Mouse (Mus musculus) ES-E14 (cell line): Measurements from ENCODE around the gene Gm10053. TPM values are rescaled to one million over a fixed set of nuclear protein-coding genes. Genes with fewer than 3 reads are reported as not detected.
"Not testable (repeated sequence)": the region's sequence is repeated elsewhere in the genome, so short reads cannot be mapped to it uniquely, and the experiment has no call there.

Experiments used
- DNase-seq: peaks from one replicate; pipeline ENCODE4 v3.0.0-alpha.2; 2013; ENCODE audit warnings: low read depth, low spot score
- H3K27ac ChIP-seq: 2 replicates; pipeline ENCODE4 v1.5.1; 2012; ENCODE audit warnings: low read depth, mild to moderate bottlenecking, low read length, moderate library complexity, mixed read lengths; ENCODE audit not compliant: poor library complexity, insufficient read depth, severe bottlenecking
- H3K36me3 ChIP-seq: 2 replicates; pipeline ENCODE4 v1.6.1; 2012; ENCODE audit warnings: mild to moderate bottlenecking, low read length, moderate library complexity, mixed read lengths; ENCODE audit not compliant: control insufficient read depth, poor library complexity, insufficient read depth, severe bottlenecking
- H3K4me1 ChIP-seq, 2 experiments: fragments of 150-350 bp in 1 of 2; sonication (generic) in 1 of 2; 2 replicates each; pipeline ENCODE4 v1.6.1; 2012; ENCODE audit warnings: low read length in 2 of 2, mild to moderate bottlenecking in 1 of 2, mixed read lengths in 1 of 2; ENCODE audit not compliant: control insufficient read depth in 2 of 2, insufficient read depth in 2 of 2, poor library complexity in 1 of 2
- H3K4me3 ChIP-seq, 2 experiments: fragments of 150-350 bp in 1 of 2; sonication (generic) in 1 of 2; 2 replicates each; pipeline ENCODE4 v1.5.1; 2012; ENCODE audit warnings: low read length in 2 of 2, low read depth in 1 of 2, mild to moderate bottlenecking in 1 of 2, mixed read lengths in 1 of 2; ENCODE audit not compliant: insufficient read depth in 1 of 2, poor library complexity in 1 of 2, severe bottlenecking in 1 of 2
- H3K9ac ChIP-seq: 2 replicates; pipeline ENCODE4 v1.6.1; 2012; ENCODE audit warnings: low read depth, mild to moderate bottlenecking, low read length, mixed read lengths; ENCODE audit not compliant: poor library complexity, insufficient read depth, severe bottlenecking
- H3K9me3 ChIP-seq: fragments of 150-350 bp; sonication (generic); 2 replicates; pipeline ENCODE4 v1.6.1; 2012; ENCODE audit warnings: low read depth, mild to moderate bottlenecking, low read length; ENCODE audit not compliant: control insufficient read depth, insufficient read depth
- CHD2 ChIP-seq: IDR thresholded peaks from 2 replicates; pipeline ENCODE4 v1.6.1; 2014; ENCODE audit warnings: mild to moderate bottlenecking, low read depth, low read length, inconsistent platforms
- HCFC1 ChIP-seq: IDR thresholded peaks from 2 replicates; pipeline ENCODE4 v1.6.1; 2012; ENCODE audit warnings: low read length, inconsistent platforms, borderline replicate concordance; ENCODE audit not compliant: insufficient read depth
- MAFK ChIP-seq: IDR thresholded peaks from 2 replicates; pipeline ENCODE4 v1.6.1; 2014; ENCODE audit warnings: mild to moderate bottlenecking, low read depth, low read length, inconsistent platforms; ENCODE audit not compliant: insufficient read depth
- ZC3H11A ChIP-seq: IDR thresholded peaks from 2 replicates; pipeline ENCODE4 v1.6.1; 2012; ENCODE audit warnings: low read depth, mild to moderate bottlenecking, inconsistent platforms, low read length, borderline replicate concordance
- ZNF384 ChIP-seq: IDR thresholded peaks from 2 replicates; pipeline ENCODE4 v1.6.1; 2012; ENCODE audit warnings: low read depth, low read length, inconsistent platforms
- in situ Hi-C, 2 experiments: fragments of 600-800 bp; cut with MboI; formaldehyde crosslinking; loops; one replicate each; pipeline ENCODE4 v1.15.1; 2025; ENCODE audit warnings: low sequenced_read_pairs in 2 of 2, inconsistent platforms in 1 of 2; ENCODE audit not compliant: unreplicated experiment in 2 of 2
- total RNA-seq: library from RNA; depleted of rRNA; stranded (reverse); fragments of 300-350 nt; gene quantifications from 2 replicates; pipeline ENCODE4 v1.2.3, GENCODE M21; 2012; rRNA removed

Gene Gm10053
- total RNA-seq, result 88.4 and 144 TPM in 2 replicates

- not testable (repeated sequence) for DNase-seq, H3K4me3 ChIP-seq, H3K4me1 ChIP-seq, H3K9me3 ChIP-seq, H3K9ac ChIP-seq, H3K36me3 ChIP-seq, H3K27ac ChIP-seq
- in situ Hi-C loops, result loop anchor here in 1 of 2 experiments (10.0 kb wide), 2 partner anchors 170 to 250 kb away; no protein-coding TSS in a partner anchor
Measured at GRCm38 (mm10) chr19:24875129-24875870, at the start of gene Gm10053. Gm10053 (plus strand) TSS chr19:24875686.

- Histone ChIP-seq H3K9me3 (no peaks in the 10 kb centered on the region), H3K4me1 (no peaks in the 10 kb centered on the region), H3K9ac (no peak overlapping the region), H3K4me3 (no peak overlapping the region), H3K27ac (no peak overlapping the region), H3K36me3 (no peaks in the 10 kb centered on the region)
- in situ Hi-C loops, result no loop called here
- DNase-seq, result no peak
- TF ChIP-seq MAFK (no peak), CHD2 (no peak), HCFC1 (no peak), ZNF384 (no peak), ZC3H11A (no peak)
Measured at GRCm38 (mm10) chr19:24842080-24842479, 33.4 kb upstream of the Gm10053 start.

- Histone ChIP-seq H3K4me1 (no peaks in the 10 kb centered on the region), H3K27ac (no peak overlapping the region), H3K36me3 (no peaks in the 10 kb centered on the region), H3K4me3 (no peak overlapping the region), H3K9me3 (no peaks in the 10 kb centered on the region), H3K9ac (no peak overlapping the region)
- TF ChIP-seq MAFK (no peak), HCFC1 (no peak), ZNF384 (no peak), CHD2 (no peak), ZC3H11A (no peak)
- DNase-seq, result no peak
- in situ Hi-C loops, result no loop called here
Measured at GRCm38 (mm10) chr19:24845007-24845546, 30.4 kb upstream of the Gm10053 start.

GRCm38 (mm10) chr19:24848345-24848744 lies 27.1 kb upstream of the Gm10053 start:
- Histone ChIP-seq H3K27ac (no peak overlapping the region), H3K36me3 (no peaks in the 10 kb centered on the region), H3K4me3 (no peak overlapping the region), H3K9me3 (no peaks in the 10 kb centered on the region), H3K4me1 (no peaks in the 10 kb centered on the region), H3K9ac (no peak overlapping the region)
- in situ Hi-C loops, result no loop called here
- no peak for TF ChIP-seq CHD2
- TF ChIP-seq ZC3H11A, result no peak
- TF ChIP-seq ZNF384, result no peak
- DNase-seq, result no peak

- H3K4me1 ChIP-seq, result no peaks in the 10 kb centered on the region
- in situ Hi-C loops, result no loop called here
- DNase-seq, result no peak
- no peak overlapping the region for H3K27ac ChIP-seq
- no peaks in the 10 kb centered on the region for H3K36me3 ChIP-seq
- H3K4me3 ChIP-seq, result no peak overlapping the region
- H3K9ac ChIP-seq, result no peak overlapping the region
- no peaks in the 10 kb centered on the region for H3K9me3 ChIP-seq
- no peak for TF ChIP-seq MAFK
- no peak for TF ChIP-seq ZC3H11A
Measured at GRCm38 (mm10) chr19:24848844-24849243, 26.6 kb upstream of the Gm10053 start.
